Mouse (Mus musculus) CH12.LX (cell line): ENCODE measurements around the gene Dync1i1.

Source experiments
- CTCF ChIP-seq, 2 experiments: IDR thresholded peaks in 1 of 2; conservative IDR thresholded peaks in 1 of 2; 2 replicates each; pipeline ENCODE4 v1.5.1; 2011 to 2012; ENCODE audit warnings: low read depth in 2 of 2, low read length in 2 of 2, improper control_type of control experiment in 1 of 2, inconsistent platforms in 1 of 2, mild to moderate bottlenecking in 1 of 2, moderate library complexity in 1 of 2
- POLR2A ChIP-seq: IDR thresholded peaks from 2 replicates; pipeline ENCODE4 v1.6.1; 2011; ENCODE audit warnings: low read depth, mild to moderate bottlenecking, improper control_type of control experiment, low read length

DNA sequence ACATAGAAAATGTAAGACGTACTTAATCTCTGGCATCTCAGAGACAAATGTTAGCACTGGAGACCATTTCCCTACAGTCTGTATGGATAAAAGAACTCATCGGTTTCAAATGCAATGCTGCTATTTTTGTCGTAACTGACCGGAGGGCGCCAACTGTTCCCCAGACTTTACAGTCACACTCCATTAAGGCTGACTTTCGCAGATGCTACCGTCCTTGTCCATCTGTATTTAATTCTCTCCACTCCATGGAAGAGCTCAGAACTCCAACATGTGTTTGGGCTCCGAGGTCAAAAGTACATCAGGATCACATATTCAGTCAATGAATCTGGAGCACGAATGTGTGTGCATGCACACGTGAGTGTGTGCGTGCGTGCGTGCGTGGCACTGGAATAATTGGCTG, 58.4 kb downstream of the Dync1i1 start:
- no peak for TF ChIP-seq POLR2A
- TF ChIP-seq CTCF (conservative IDR thresholded peaks at IDR 0.05 in 1 of 2, IDR thresholded peaks at IDR 0.05 in 1 of 2; ENCODE audit: low read depth in 2 of 2, low read length in 2 of 2) = no peak
